Mouse (Mus musculus) ES-CJ7 (cell line): Measurements from ENCODE around the gene Dab2.

Experiments used
- DNase-seq: peaks from one replicate; pipeline ENCODE4 v3.0.0; 2011; ENCODE audit warnings: low read depth, low spot score

Gene Dab2

DNA sequence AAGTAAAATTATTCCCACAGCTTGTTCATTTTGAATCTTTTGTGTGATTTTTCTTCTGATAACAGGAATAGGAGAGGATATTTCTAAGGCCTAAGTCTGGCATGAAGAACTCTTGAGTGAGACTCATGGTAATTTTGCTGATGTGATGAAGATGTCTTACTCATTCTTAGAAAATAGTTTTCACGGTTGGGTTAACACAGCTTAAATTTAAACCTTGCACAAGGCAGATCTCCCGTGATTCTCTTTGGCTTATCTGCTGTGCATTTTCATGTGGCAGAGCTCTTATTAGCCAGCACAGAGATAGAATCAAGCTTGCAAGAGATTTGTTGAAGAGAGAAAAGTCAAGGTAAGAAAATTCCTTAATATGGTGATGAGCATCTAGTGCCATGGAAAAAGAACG is at the start of gene Dab2:
Gene Dab2 (plus strand): TSS at position 235 of the 400 bp plus-strand sequence.
- no peak for DNase-seq

DNA sequence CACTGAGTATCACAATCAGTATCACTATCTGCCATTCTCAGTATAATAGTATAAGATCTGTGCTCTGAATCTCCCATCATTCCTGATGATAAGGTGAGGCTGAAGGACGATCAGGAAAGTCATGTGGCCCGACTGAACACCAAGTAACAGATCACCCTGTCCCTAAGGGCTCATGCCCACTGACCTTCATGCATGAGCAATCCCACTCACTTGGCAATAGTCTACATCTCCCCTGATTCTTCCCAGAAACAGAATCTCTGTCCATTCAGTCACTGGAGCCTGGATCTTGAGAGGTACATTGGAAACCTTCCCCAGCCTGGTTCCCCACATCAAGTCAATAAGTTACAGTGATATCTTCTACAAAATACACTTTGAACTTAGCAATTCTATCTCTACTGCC is 46.1 kb upstream of the Dab2 start:
- DNase-seq: no peak

DNA sequence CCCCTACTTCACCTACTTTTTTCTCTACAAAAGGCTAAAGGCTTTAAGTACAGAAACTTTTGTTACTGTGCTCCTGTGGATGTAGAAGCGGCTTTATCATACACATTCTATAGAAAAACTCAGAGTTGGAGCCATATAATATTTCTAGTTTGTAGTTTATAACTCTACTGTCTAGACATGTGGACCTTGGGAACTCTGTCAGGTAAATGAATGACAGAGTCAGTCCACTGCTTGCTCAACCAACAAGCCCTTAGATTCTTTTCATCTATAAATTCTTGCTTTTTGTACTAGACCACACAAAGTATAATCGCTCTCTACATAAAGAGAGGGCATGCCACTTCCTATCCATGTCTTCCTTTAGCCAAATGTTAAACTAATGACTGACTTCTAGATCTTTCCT is 45.2 kb upstream of the Dab2 start:
- DNase-seq: no peak

DNA sequence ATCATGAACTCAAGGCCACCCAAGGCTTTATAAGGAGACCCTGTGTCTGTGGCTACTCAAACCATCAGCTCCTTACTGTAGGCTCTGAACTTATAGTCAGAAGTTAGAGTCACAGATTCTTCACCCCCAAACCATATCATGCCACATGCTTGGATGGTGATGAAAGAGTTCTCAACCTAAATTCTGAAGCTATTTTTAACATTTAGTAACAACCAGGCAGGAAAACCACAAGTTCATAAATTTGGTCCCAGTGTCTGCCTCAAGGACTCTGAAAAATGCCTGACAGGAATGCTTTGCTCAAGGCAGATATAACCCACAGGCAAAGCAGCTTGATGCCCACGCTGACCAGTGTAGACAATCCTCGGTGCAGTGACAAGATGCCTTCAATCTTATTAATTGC is 42.5 kb upstream of the Dab2 start:
- no peak for DNase-seq

DNA sequence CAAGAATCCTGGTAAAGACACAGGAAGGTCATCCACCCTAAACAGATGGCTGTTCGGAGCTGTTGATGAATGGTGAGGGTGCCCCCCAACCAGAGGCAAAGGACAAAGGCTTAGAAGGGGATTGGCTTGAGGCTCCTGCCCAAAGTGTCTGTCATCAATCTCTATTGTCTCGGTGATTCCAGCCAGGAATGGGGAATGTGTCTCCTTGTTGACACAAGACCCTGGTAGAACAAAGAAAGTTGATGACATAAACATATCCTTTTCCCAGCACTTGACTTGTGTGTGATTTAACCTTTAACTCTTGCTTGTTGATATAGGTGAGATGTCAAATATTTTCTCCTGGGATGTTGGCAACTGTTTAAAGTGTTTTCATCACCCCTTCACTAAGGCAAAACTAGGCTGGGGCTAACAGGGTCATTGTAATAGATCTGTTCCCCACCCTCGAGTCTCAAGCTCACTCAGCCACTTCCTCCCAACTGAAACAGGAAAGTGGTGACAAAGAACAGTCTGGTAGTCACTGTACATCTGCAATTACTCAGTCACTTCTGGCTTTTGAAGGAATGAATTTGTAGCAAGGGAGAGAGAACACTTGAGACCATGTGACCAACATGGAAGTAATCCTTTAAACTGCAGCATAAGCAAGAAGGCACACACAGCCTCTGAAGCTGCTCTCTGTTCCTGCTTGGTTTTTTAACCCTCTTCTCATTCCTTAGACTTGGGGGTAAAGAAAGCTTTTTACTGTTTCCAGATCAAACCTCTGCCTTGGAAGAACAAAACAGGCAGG is 39.4 kb upstream of the Dab2 start:
- peak; percentile 30 for DNase-seq

DNA sequence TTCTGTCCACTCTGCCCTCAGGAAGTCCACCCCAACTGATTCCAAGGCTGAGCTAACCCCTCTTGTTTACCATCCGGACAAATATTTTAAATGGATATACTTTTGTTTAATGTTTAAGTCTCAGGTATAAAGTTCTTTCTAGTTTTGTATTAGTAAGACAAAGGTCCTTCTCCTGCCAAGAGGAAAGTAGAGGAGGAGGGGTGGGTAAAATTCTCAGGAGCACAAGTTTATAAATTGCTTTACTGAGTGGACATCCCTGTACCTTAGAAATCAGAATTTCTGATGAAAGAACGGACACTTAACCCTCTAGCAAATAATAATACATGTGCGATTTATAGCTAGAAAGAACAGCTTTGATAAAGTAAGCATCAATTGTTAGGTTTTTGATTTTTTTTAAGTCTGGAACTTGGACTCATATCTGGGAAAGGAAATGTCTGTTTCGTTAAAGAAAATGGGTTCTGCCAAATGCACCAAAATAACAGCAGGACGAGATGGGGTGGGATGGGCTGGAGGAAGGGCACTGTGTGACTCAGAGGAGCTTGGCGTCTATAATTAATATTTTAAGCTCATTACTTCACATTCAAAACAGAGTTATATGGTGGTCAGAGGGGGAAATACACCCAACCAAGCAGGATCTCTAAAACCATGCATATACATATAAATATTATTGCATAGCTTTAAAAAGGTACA is 38.7 kb upstream of the Dab2 start:
- DNase-seq: no peak

DNA sequence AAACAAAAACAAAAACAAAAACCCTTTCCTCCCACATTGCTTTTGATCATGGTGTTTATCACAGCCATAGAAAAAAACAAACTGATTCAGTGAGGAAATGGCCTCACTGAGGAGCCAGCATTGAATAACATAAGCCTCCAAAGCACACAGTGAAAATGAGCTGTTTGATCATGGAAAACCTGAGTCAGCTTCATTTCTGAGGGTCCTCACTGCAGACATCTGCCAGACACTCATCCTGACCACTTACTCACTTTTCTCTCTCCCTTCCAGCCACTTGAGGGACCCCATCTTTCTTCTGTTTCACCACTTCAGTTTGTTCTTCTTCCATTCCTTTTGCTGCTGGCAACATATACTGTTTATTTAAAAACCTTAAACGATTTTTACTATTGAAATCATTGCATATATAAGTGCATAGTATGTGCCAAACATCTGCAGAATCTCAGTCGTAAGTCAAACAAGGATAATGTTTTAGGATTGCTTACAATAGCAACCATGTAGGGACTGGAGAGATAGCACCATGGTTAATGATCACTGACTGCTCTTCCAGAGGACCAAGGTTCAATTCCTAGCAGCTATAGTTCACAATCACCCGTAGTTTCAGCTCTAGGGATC is 32.3 kb upstream of the Dab2 start:
- no peak for DNase-seq

DNA sequence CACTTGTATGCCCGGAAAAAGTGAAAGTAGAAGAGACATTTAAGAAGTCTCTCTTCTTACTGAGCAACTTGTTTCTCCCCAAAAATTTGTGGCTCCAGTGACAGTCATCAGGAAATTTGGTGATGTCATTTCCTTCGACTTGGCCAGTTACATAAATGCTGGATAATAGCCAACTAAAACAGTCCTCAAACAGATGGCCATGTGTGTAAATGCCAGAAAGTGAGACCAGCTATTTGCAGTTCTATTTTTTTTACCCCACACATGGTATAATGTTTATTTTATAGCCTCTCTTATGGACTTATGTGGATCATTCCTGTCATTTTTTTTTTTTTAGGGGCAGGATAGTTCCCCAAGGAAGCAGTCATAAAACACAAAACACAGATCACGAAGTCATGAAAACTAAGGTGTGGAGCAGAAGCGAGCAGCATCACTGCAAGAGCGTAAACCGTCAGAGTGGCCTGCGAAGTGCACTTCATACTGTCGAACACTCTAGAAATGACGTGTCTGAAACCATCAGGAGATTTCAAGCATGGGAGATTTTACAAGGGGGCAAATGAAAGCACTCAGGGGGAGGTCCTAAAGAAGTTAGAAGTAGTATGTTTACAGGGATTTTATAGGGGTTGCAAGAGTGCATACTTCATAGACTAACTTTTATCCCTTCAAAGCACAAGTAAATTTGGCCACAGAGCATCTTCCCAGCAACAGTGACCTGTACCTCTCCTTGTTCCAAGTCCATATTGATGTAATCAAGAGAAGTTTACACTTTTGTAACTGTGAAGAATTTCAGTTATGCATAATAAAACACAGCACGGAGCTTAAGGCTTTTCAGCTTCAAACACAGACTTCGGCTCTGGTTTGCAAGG is 20.8 kb upstream of the Dab2 start:
- DNase-seq: no peak

DNA sequence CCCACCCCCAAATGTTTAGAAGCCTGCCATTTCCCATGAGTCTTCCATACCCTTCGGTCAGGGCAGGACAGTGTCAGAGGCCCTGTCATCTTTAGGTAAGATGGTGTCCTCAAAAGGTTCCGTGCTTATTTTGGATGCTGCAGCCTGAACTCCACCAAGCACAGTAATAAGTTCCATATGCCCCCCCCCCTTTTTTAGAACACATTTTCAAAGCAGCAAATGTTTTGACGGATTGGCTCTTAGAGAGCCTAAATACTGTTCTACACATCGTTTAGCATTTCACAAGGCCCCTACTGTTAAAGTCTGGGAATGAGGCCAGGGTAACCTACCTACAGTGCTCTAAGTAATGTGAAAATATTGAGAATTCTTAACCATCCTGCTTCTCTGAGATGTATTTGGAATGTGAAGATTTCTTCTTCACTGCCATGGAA is 19.6 kb upstream of the Dab2 start:
- DNase-seq: no peak

DNA sequence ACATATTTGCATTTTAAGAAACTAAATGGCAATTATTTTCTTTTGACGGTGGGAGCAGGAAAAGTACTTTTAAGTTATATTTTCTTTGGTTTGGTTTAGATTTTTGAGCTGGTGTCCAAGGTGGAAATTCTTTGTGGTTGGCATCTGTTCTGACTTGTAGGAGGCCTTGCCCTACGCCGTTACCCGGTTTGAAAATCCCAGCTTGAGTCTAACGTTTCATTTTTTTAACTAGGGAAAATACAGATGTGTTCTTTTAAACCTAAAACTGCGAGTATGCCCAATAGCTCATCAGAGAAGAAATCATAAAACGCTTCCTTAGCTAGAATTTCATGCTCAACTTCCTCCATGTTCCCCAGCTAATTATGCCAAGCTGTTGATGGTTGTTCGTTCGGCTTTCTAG is 16.3 kb upstream of the Dab2 start:
- no peak for DNase-seq

DNA sequence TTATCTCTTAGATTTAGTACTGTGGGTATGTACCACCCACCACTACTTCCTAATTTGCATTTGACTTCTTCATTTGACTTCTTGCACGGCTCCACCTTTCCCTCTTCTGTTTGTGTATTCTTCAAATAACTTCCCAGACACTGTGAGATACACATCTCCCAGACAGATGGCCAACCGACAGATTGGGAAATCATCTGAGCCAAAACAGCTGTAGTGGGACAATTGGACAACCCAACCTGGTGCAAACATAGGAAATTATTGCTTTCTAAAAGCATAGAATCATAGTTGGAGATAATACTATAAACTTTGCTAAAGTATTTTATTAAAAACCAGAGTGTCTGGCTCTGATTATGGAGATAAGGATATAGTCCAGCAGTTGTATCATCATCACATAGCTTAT is 3.5 kb upstream of the Dab2 start:
- DNase-seq: no peak

DNA sequence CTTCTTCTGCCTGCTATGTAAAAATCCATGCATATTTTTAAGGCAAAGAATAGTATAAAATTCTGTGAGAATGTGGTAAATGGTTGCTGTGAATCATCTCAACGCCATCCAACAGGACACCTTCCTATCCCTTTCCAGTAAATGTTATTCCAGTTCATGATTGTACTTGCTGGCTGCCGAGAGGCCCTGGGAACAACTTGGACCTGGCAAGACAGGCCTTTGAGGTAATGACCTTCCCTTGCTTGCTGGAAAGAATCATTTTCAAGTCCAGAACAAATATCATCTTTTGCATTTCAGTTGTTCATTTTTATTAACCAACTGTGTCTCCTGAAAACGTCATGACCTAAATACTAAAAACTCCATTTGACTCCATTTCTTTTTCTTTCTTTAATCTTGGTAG is 862 bp upstream of the Dab2 start:
- DNase-seq: no peak

DNA sequence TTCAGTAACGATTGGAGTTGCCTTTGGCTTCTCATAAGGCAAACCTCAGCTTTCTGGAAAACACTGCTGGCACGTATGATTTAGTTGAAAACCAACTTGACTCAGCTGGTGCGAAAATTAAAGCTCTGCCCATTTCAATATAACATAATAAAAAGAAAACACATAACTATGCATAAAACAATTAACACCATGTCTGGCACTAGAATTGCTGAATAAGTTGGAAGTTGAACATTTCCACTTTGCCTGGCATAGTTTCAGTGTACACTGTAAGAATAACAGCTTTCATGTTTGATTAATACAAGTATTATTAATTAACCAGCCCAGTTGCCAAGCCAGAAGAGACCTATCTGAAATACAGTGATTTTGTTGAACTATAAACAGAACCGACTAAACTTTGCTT is 2.6 kb downstream of the Dab2 start:
- no peak for DNase-seq

DNA sequence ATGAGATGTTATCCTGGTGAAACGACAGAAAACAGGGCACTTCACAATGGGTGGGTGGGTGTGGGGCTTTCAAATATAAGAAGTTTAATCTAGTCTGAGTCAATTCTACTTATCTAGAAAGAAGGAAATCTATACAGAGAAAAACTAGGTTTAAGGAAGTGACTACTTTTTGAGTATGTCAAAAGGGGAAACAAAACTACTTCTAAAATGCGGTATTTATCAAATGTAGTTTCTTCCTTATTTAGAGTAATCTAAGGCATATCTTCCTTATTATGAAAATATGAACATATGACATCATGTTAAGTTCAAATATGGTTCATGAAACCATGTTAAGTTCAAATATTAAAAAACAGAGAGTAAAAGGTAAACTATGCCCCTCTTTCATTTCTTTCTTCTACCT is 4.2 kb downstream of the Dab2 start:
- no peak for DNase-seq

DNA sequence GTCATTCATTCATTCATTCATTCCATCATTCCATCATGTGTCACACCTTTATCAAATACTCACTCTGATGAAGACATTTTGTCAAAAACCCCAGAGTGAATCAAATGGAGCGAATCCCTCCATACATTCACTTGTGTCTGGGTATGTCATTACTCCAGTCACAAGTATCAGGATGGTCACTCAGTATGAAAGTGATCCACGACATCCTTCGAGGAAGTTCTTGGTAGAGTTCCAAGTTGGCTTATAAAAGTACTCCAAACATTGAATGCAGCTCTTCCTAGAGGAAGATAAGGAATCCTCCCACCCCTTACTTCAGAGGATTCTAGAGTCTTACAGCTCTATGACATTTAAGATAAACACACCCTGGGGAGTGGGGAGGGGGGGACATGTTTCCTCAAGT is 10.0 kb downstream of the Dab2 start:
- no peak for DNase-seq

DNA sequence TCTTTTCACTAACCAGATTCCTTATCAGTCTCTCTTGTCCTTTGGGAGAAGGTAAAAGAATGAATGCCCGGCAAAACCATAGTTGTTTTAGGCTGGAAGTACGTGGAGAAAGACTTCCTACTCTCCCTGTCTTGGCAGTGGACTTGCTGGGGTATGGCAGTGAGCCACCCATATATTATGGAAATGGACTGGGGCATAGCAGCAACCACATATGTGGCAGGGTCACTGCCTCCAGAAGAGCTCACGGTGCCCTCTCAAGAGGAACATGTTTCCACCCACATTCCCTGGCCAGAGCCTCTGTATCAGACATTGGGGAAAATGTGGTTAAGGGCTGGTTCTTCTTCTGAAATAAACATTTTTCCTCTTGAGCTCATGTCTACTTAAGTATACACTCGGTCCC is 10.8 kb downstream of the Dab2 start:
- no peak for DNase-seq

DNA sequence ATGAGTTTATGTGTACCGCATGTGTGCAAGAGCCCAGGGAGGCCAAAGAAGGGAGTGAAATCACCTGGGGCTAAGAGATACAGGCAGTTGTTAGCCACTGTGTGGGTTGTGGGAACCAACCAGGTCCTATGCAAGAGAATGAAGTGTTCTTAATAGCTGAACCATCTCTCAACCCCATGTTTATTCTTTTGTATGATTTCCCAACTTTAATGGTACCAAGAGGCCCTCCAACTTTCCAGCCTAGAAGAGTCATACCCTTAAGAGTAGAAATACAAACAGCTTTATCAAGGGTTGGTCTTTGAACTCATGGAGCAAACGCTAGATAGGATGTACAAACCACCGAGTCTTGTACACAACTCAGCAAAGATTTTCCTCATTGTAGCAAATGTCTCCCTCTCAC is 12.8 kb downstream of the Dab2 start:
- no peak for DNase-seq

DNA sequence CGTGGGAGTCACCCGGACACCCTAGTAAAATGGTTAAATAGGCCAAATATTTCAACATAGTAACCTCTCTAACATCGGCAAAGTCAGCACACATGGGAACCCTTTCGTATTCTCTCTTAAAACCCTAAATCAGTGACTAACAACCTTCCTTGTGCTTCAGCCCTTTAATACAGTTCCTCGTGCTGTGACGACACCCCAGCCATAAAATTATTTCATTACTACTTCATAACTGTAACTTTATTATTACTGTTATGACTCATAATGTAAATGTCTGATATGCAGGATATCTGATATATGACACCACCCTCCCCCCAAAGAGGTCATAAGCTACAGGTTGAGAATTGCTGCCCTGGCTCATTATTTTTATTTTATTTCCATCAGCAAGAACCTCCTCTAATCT is 19.8 kb downstream of the Dab2 start:
- no peak for DNase-seq

DNA sequence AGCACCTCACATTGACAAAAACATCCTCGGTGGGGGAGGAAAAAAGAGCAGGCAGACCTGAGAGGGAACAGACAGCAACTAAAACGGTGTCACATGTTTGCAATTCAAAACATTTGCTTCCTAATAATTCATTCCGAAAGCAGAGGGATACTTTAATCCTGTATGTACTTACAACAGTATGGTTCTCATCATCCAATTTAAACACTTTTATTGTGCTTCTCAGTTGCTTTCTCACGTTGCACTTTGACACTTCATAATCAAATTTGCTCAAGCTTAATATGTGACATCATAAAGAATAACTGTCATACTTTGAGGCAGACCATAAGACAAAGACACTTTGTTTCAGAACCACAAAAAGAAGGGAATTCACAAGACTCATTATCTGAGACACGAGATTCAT is 20.9 kb downstream of the Dab2 start:
- no peak for DNase-seq

DNA sequence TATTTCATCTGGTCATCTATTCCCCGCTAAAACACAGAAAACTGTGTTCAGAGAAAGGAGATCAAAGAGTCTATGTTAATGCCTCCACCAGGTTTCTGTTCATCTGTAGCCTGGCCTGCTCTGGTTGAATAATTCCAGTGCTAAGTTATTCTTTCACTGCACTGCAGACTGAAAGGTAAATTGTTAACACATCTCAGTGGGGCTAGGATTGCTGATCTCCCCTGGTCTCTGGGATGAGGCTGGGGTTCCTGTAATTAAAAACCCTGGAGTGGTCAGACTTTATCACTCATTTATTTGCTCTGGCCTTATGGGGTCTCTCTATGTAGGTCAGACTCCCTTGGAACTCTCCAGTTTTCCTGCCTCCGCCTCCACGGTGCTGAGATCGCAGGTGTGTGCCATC is 21.7 kb downstream of the Dab2 start:
- DNase-seq: no peak

DNA sequence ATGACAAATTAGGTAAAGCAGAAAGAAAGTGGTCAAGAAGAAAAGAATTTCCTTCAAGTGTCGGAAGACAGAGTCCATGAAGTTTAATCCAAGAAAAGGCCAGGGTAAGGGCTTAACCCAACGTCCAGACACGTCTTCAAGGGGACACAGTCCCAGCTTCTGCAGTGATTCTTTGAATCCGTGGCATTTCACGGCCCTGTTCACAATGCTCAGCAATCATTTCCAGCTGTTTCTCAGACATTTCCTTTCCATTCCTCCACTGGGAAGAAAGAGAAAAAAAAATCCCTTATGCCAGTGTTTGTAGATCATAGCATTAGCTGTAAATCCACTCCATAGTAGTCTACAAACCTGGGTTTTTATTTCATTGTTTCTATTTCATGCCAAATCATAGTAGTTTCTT is 22.7 kb downstream of the Dab2 start:
- no peak for DNase-seq

DNA sequence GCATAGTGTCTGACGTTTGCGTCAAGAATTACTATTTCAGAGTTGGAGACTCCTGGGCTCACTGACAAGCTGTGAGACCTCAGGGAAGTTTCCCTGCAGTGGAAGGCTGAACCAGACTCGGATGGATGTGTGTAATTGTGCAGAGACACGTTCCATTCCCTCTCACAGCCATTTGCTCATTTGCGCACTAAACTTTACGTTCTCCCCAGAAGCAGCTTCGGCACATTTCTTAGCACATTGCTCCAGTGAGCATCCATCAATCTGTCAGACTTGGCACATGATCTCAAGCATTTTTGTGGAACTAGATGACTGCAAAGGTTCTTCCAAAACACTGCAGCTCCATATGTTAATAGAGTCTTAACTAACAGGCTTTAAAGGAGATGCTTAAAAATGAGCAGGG is 24.0 kb downstream of the Dab2 start:
- no peak for DNase-seq
